Mouse (Mus musculus): Measurements from ENCODE around the gene Zfp324.
"Not testable (repeated sequence)": the region's sequence is repeated elsewhere in the genome, so short reads cannot be mapped to it uniquely, and the experiment has no call there.

Zfp324 gene

DNA sequence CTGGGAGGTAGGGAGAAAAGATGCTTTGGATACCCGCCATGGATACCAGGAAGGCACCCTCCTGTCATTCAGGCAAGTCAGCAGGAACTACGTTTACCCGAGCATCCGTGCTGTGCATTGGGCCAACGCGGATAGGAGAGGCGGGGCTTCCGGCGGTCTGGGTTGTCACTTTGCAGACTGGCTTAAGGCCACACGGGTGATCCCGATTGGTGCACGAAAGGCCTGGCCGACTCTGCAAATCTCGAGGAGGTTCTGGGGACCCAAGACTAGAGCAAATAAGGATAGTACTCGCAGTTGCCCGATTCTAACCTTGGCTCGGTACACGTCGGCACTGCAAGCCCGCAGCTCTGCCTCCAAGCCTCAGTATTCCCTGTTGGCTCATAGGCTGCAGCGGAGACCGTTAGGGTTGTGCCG, at the start of gene Zfp324:
Gene Zfp324 (plus strand): TSS at position 161 of the 414 bp plus-strand sequence.
- peak; percentile 77 to 86 for DNase-seq

DNA sequence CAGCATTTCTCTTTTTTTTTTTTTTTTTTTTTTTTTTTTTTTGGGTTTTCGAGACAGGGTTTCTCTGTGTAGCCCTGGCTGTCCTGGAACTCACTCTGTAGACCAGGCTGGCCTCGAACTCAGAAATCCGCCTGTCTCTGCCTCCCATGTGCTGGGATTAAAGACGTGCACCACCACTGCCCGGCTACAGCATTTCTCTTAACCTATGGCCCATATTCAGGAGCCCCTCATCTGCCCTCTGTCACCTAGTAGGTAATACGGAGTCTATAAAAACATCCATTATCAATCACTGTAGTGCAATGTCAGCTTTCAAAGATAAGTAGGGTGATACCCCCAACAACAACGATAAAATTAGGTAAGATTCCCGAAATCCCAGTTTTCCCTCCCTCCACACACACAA, 45.1 kb upstream of the Zfp324 start:
- DNase-seq: not testable (repeated sequence)

DNA sequence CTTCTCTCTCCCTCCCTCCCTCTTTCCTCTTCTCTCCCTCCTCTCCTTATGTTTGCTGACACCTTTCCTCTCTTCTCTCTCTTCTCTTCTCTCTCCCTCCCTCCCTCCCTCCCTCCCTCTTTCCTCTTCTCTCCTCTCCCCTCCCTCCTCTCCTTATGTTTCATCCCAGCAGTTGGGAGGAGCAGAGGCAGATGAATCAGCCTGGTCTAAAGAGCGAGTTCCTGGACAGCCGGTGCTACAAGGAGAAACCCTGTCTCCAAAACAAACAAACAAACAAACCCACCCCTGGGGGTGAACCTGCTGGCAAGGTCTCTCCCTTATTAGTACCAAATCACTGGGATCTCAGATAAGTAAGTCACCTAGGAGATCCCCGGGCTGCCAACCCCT, 44.3 kb upstream of the Zfp324 start:
- no peak for DNase-seq

DNA sequence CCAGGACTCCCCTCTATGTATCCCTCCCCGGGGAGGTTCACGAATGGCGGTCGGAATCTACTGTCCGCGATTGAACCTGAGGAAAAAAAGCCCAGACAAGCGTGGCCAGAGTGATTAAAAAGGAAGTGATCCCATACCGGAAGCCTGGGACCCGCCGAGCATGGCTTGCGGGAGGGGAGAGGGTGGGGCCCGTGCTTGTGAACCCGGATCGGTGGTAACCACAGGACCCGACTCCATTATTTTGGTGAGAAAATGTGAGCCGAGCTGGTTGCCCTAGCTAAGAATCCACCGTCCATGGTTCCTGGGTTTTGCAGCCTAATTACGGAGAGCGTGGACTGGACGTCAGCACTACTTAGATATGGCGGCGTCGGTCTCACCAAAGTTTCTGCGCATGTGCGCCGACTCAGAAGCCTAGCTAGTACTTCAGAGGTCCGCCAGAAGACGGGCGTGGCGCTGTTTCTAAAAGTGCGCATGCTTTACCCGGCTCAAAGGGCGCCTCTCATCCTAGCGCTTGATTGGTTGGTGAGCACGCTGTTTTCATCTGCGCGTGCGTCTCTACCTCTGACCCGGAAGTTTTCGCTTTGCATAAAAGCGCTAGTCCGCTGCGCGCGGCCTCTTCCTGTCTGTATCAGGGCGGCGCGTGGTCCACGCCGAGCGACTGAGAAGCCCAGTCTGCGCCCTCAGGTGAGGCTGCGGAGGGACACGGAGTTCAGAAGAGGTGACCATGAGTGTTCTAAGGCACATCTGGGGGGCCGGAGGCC, 43.8 kb upstream of the Zfp324 start, which contains the start of gene Rps5:
Gene Rps5 (plus strand): TSS at position 586 of the 761 bp plus-strand sequence.
- DNase-seq: peak; percentile 94 to 95

DNA sequence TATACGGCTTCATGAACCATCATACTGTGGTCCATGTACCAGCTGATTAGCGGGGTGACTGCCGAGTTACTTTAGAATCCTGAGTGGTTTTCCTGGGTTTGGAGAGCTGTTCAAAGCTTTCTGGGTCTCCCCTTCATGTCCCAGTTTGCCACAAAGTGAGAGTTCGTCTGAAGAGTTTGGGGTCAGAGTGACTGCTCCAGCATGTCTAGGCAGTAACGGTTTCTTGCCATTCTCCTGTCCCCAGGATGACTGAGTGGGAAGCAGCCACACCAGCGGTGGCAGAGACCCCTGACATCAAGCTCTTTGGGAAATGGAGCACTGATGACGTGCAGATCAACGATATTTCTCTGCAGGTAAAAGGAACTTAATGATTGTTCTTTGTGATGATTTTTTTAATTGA, 42.9 kb upstream of the Zfp324 start:
- DNase-seq: no peak

DNA sequence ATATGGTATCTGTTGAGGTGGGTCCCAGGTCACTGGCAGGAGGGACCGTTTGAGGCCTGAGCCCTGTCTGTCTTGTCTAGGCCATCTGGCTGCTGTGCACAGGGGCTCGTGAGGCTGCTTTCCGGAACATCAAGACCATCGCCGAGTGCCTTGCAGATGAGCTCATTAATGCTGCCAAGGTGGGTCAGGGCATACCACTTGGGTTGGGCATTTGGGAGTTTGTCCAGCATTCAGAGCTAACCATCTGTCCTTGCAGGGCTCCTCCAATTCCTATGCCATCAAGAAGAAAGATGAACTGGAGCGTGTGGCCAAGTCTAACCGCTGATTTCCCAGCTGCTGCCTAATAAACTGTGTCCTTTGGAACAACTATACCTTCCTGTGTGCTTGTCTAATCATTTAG, 39.3 kb upstream of the Zfp324 start:
- DNase-seq: no peak

DNA sequence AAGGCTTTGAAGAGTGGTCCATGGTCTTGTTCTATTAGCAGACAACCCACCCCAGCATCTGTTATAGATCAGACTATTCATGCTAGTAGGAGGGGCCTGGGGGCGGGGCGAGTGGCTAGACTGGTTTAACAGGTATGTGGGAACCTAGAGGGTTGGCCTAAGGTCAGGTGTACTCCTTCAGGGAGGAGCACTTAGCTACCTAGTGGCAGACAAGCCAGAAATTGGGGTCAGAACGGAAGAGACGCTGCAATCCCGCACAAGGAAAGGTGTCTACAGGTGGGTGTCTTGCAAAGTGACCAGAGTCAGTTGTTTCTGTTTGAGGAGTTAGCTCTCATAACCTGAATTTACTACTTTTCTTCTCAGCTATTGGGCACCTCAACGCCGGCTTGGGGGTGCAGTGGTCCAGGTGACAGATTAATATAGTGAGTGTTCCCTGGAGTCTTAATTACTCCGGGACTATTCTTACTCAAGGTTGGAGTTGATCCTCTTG, 38.4 kb upstream of the Zfp324 start, which contains the start of gene Rnf225:
Gene Rnf225 (plus strand): TSS at position 226 of the 490 bp plus-strand sequence.
- no peak for DNase-seq

DNA sequence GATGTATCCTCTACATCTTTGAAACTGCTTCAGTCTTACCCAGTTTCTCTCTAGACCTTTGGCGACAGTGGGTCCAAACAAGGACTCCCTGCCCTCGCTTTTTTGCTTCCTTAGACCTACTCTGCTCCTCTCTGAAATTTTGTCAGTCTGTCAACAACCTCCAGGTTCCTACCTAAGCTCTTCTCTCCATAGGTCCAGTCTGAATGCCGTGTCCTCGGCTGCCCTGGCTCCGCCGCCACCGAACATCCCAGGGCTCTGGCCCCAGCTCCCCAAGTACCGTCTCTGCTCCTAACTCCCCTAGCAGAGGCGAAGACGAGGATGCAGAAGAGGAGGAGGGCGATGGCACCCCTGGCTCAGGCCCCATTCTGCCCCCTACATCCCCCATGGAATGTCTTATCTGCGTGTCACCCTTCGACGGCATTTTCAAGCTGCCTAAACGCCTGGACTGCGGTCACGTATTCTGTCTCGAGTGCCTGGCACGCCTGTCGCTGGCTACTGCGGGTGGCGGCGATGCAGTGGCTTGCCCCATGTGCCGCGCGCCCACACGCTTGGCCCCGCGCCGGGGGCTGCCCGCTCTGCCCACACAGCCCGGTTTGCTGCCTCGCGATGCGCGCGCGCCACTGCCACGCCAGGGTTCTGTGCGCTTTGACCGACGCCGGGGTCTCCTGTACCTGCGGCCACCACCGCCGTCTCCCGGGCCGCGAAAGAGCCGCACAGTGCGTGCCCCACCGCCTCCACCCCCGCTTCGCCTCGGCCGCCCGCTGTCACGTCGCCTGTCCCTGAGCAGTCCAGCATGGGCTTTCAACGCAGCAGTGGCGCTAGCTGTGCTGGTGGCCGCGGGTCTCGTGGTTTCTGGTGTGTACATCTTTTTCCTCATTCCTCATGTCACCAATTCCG, 37.7 kb upstream of the Zfp324 start:
- DNase-seq: no peak

DNA sequence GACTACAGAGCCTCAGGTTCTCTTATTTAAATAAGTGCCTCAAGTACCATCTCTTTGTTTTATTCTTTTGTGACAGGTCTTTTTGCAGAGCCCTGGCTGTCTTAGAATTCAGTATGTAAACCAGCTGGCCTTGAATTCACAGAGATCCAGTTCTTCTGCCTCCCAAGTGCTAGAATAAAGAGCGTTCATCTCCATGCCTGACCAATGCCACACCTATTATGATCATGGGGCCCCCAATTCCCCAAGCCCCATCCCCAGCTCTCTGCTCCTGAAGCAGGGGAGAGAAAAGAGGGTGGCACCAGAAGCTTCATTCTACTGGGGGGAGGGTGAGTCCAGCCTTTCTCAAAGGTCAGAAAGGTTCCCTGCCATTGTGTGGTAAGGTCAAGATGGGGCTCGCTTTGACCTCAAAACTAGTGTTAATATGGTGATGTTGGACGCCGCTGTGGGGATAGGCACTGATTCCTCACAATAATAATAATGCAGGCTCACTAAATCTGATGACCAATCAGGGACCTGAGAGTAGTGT, 32.0 kb upstream of the Zfp324 start:
- no peak for DNase-seq

DNA sequence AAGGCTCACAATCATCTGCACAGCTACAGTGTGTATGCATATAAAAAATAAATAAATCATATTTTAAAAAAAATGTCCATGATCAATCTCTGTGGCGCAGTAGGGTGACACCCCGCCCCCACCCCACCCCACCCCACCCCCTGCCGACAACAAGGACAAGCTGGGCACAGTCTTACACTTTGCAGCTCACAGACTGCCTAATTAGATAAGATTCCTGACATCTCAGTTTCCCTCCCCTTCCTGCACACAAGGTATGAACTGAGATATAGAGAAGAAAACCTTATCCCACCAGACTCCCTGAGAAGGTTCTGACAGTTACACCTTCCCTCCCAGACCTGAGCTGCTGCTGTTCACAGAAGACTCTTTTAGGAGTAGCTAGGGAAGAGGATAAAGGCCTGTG, 30.8 kb upstream of the Zfp324 start:
- no peak for DNase-seq

DNA sequence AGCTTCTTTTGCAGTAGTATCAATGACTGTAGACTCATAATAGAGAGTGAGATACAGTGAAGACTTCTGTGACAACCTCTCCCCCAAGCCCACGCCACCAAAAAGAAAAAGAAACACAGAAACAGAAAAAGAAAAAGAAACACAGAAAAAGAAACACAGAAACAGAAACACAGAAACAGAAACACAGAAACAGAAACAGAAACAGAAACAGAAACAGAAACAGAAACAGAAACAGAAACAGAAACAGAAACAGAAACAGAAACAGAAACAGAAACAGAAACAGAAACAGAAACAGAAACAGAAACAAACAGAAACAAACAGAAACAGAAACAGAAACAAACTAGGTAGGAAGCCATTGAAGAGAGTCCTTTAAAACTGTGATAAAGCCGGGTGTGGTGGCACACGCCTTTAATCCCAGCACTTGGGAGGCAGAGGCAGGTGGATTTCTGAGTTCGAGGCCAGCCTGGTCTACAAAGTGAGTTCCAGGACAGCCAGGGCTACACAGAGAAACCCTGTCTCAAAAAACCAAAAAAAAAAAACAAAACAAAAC, 28.3 kb upstream of the Zfp324 start:
- DNase-seq: not testable (repeated sequence)

DNA sequence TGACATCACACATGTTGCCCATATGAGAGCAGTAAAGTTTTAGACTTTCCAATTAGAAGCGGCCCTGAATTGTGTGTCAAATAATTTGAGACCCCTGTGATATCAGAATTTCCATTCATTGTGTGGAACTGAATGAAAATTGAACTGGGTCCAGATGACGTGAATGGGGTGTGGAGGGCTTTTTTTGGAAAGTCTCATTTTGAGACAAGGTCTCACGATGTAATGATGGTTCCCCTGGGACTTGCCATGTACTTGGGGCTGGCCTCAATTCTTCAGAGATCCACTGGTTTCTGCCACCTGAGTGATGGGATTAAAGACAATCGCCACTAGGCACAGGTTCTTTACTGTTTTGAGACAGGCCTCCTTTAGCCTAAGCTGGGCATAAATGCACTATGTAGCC, 25.0 kb upstream of the Zfp324 start:
- DNase-seq: no peak

DNA sequence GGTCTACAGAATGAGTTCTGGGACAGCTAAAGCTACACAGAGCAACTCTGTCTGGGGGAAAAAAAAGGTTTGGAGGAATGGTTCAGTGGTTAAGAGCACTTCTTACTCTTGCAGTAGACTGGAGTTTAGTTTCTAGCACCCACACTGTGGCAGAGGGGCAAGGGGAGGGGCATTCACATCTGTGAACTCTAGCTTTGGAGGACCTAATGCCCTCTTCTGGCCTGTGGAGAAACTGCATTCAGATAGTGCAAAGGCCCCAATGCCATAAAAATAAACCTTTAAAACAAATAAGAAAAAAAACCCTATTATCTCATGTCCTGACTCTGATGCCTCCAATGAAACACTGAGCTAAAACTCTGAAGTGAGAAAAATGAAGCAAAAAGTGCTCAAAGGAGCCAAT, 22.1 kb upstream of the Zfp324 start:
- no peak for DNase-seq

DNA sequence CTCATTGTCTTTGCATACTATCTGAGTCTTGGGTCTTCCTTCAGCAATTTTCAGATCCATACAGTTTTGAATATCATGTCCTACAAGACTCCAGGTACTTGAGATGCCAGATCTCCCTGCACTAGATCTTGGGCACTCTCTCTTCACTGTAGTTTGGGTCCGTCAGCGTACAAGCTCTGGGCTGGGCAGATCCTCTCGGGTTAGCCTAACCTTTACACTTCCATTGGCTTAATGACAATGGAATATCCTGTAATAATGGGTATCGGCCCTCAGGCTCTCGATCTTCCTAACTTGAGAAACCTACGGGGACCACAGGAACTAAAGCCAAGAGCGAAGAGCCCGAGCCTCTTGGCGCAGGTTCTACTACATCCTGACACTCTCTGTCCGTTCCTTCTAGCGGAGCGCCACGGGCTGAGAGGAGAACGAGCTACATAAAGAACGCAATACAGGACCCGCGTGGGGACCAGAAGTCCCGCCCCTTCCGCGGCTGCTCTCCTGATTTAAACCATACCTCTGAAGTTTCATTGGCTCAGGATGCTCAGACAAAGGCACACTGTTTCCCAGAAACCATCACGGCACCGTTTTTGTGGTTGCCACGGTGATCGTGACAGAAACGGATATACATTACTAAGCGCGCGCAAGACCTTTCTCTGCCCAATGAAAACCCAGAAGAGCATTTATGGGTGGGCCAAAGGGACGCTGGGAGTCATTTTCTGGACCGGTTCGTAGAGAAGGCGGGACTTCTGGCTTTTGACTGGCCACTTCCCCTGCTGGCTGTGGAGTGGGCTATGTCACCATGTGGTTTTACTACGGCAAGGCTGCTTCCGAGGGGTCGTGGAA, 16.4 kb upstream of the Zfp324 start:
- peak; percentile 85 to 86 for DNase-seq

DNA sequence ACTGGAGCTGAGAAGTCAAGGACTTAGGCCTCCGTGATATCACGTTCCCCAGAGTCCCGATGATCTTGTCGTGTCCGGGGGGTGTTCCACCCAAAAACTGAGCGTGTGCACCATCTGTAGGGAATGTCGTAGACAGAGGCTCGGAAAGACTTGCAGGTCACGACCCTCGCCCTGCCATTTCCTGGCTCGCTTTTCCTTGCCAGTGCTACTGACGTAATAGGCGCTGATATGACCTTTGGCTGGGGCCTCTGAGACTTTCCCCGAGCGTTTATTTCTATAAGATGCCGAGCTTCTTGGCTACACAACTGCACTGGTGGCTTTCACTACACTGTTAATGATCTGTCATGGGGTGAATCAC, 15.8 kb upstream of the Zfp324 start:
- DNase-seq: no peak

DNA sequence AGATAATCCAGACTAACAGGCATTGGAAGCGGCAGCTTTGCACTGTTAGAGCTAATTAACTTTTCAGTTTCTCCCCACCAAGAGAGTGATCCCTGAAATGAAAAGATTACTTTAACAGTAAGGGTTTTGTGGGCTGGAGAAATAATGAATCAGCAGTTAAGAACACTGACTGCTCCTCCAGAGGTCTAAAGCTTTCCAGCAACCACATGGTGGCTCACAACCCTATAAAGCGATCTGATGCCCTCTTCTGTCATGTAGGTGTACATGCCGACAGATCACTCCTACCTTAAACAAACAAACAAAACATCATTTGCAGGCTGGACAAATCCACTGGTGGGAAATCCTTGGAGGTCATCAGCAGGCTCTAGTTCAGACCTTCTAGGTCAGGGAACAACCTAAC, 10.7 kb upstream of the Zfp324 start:
- DNase-seq: no peak

DNA sequence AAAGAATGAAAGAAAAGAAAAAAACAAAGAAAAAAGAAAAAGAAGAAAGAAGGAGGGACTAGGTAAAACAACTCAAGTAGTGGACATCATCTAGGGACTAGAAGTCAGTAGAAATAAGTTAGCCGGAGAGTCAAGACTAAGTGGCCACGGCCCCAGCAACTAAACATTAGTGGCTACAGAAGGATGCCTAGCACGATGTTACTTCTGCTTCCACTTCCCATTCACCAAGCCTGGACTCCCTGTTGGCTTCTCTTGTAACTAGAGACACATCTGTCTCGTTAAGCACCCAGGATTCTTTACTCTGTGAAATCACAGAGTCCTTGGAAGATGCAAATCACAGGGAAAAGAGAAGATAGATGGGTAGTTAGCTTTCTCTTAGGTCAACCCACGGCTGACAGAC, 8.1 kb upstream of the Zfp324 start:
- DNase-seq: no peak

DNA sequence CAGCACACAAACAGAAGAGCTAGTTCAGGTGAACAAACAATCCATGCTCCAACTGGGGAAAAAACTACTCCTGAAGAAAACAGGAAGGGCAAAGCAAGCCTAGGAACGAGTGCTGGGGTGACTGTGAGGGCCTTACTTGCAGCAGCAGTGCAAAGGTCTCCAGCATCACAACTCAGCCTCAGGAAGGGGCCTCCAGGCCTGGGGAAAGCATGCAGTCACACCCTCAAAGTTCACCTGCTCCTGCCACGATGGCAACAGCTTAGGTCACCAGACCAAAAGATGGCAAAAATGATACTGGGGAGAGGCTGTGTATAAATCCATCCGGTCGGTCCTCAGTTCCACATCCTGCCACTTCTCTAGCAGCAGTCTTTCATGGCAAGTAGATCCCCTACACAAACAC, 6.7 kb upstream of the Zfp324 start:
- no peak for DNase-seq

DNA sequence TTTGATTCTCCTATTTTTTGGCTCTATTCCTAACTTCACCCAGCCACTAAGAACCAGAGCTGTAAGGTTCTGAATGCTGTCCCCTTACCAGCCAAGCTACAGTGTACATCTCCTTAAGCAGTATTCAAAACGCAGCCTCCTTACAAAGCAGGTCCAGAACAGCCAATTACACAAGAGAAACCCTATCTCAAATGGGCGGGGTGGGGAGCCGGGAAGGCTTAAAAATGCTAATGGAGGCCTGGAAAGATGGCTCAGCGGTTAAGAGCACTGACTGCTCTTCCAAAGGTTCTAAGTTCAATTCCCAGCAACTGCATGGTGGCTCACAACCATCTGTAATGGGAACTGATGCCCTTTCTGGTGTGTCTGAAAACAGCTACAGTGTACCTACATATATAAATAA, 5.9 kb upstream of the Zfp324 start:
- DNase-seq: no peak

DNA sequence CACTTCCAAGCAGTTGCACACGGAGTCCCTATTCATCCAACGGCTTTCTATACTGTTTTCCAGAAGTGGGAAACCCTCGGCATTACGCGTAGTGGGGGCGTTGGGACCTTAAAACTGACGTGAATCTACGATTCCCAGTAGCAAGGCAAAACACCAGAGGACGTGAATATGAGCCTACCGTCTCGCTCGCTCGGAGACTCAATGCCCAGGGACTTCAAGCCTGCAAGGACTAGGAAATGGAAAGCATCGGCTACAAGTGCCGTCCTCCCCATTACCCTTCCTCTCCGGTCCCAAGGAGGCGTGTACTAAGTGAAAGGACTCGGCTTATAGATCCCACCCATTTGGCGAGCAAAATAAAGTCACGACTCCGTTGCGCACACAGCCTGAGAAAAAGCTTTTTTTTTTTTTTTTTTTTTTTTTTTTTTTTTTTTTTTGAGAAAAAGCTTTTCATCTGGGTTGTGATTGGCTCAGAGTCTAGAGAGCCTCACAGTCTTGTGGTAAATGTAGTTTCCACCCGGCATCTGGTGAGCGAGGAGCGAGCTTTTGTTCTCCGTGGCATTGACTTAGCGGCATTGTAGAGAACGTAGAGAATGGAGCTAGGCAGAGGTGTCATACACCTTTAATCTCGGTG, 4.0 kb upstream of the Zfp324 start:
- peak; percentile 25 to 42 for DNase-seq

DNA sequence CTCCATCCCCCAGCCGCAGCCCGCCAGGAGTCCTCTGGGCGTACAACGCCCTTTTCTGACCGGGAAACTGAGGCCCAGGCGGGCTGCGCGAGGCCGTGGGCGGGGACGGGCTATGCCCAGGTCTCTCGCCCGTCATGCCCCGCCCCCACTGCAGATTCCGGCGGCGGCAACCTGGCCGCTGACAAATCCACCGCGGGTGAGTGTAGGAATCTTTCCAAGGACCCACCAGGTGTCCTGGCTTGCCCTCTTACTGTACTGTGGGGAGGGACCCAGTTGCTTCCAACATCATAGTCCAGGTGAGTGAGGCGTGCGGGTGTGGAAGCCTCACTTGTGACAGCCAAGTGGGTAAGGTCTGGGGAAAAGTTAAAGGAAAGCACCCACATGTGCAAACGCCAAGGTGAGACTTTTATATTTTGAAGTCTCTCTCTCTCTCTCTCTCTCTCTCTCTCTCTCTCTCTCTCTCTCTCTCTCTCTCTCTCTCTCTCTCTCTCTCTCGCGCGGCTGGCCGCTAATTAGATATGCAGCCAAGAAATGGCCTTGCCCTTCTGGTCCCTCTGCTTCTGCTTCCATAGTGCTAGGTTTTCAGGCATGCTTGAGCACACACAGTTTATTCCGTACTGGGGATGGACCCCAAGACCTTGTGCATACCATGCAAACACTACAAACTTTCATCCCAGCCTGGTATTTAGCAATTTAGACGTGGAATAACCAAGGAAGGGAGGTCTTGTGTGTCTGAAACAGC, 637 bp downstream of the Zfp324 start:
- DNase-seq: peak; percentile 46 to 71

Measured in spleen, adult 18-20 months (tissue).